Mouse (Mus musculus): ENCODE measurements around the gene Tmem82.
A peak's percentile ranks its signal among the peaks of the same experiment; 100 is the strongest.

Tmem82 gene

GRCm38 (mm10) chr4:141639474-141639873 is 21.0 kb upstream of the Tmem82 start:
- no peak for DNase-seq

GRCm38 (mm10) chr4:141636693-141637092 is 18.3 kb upstream of the Tmem82 start:
- DNase-seq: no peak

DNA sequence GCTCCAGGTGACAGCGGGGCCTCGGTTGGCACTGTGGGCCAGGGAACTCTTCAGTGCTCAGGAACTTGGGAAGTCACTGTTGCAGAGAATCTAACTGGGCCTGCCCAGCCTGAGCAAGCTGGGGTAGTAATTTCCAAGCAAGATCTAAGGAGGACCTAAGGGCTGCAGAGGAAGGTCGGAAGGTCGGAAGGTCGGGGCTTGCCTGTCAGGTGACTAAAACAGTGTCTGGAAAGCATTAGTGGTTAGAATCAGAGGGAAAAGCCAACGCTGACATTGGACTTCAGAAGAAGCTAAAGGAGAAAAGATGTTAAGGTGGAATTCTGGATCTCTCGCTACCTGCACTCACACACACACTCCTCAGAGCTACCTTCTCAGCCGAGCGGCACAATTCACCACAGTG is 17.6 kb upstream of the Tmem82 start:
- DNase-seq: no peak

DNA sequence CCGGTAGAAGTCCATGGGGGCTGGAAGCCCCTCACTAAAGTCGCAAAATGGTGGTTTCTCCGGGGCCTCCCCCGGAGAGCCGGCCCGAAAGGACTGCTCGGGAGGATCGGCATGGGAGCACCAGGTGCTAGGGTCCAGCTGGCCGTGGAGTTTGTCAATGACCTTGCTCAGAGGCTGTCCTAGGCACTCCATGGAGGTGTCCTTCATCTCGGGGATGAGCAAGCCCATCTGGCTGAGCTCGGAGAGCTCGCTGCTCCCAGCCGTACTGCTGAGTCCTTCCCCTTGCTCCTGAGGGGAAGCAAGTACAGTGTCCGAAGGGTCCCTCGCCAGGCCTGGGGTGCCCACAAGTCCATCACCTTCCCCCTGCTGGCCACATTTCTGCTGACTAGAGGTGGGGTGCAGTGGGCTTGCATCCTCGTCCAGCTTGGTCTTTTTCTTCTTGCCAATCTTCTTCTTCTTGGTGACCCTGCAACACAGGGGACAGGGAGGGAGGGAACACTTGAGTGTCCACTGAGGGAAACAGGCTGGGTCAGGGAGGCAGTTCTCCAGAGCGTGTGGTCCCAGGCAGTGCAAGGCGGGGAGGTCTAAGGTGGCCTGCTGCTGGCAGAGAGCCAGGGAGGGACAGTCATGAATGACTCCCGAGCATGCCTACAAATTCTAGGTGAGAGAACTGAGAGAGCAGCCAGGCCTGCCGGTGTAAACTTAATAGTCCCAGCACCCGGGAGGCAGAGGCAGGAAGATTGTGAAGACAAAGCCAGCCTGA is 13.9 kb upstream of the Tmem82 start:
- no peak for DNase-seq

DNA sequence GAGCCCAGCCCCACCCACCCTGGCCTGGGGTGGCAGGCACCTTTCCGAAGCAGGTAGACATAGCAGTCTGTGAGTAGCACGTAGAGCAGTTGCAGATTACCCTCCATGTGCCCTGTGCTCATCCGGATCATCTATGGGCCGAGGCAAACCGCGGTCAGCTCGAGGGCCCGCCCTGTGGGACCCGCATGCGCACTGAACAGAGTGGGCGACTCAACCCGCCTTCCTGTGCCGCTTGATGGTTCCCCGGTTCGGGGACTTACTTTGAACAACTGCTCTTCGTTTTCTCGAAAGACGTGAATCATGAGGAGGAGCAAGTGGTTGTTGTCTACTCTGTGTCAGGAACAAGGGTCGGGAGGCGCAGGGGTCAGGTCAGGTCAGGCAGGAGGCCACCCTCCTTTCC is 12.8 kb upstream of the Tmem82 start:
- no peak for DNase-seq

DNA sequence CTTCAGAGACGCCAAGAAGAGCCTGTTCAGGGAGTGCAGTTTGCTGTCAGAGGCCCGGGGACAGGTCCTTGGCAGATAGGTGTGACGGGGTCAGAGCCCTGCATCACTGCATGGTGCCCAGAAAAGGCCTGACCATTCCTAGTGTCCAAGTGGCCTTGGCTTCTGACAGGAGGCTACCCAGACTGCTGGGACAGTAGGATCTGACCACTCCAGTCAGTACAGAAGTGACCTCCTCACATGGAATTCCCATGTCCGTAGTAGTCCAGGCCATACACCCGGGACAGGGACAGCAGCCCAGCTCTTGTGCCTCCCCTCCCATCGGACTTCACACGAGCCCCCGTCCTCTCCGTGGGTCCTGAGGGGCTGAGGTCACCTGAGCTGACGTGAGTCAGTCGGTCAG is 11.6 kb upstream of the Tmem82 start:
- DNase-seq: no peak

GRCm38 (mm10) chr4:141628661-141629060 is 10.2 kb upstream of the Tmem82 start:
- no peak for DNase-seq

GRCm38 (mm10) chr4:141627502-141627901 is 9.1 kb upstream of the Tmem82 start:
- no peak for DNase-seq

DNA sequence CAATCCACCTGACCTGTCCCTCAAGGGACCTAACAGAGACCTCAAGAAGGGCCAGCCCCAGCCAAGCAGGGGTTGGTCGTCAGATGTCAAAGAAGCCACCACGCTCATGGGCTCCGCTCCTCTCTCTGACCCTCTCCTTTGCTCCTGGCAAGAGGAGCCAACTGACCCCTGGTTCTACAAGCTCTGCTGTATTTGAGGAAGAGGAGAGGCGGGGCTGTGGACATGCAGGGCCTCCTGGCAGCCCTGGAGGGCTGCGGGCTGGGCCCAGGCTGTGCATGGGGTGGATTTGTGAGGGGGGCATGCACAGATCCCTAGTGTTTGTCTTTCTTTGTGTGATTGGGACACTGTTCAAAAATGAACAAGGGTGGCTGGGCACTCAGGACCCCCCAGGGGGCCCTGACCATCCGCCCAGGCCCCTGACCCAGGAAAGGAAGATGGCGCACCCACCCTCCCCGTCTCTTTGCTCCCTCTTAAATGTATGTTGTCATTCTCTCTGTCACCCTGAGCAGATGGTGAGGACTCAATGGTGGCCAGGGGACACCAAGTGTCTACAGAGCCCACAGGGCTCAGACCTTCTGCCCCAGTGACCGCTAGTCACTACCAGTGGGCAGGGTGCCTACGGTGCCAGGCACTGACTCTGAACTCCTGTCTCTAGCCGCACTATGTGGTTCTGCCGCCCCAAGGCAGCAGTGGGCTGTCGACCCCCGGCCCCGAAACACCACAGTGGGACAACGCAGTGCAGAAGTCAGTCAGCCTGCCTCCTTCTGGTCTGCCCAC is 7.5 kb upstream of the Tmem82 start:
- no peak for DNase-seq

GRCm38 (mm10) chr4:141624983-141625773 is 6.7 kb upstream of the Tmem82 start:
- DNase-seq: peak; percentile 43

DNA sequence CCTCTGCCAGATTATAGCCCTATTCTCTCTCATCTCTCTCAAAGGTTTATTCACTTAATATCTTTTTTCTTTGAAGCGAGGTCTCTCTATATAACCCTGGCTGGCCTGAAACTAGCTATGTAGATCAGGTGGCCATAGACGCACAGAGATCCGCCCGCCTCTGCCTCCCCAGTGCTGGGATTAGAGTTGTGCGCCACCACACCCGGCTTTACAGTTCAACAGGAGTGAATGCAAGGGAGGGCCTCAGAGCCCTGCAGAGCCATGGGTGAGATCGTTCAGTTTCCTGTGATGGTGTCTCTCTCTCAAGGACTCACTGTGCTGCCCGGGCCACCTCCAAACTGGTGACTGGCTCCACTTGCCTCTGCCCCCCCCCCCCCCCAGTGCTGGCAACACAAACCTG is 5.7 kb upstream of the Tmem82 start:
- no peak for DNase-seq

DNA sequence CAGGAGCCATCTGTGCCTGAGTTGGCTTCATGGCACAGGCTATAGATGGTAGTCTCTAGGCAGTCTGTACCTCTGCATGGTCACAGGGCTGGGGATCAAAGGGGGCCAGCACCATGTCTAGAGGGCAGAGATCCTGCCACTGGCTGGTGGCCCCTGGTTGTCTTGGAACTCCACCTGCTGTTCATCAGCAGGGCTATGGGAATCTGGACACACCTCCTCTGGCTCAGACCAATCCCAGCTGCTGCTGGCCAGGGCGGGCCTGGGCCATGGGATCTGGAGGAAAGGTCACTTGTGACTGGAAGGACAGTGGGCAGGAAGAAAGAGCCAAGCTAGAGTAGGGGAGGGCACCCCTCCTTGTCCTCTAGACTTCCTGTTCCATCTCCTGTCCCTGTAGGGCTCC is 5.2 kb upstream of the Tmem82 start, which contains the start of gene Slc25a34:
Gene Slc25a34, minus strand, starts transcription at position 156 of the 400 bp plus-strand sequence.
- DNase-seq: no peak

- no peak for DNase-seq
Observed at GRCm38 (mm10) chr4:141623037-141623436, 4.6 kb upstream of the Tmem82 start.

GRCm38 (mm10) chr4:141622580-141622979 is 4.1 kb upstream of the Tmem82 start:
- no peak for DNase-seq

DNA sequence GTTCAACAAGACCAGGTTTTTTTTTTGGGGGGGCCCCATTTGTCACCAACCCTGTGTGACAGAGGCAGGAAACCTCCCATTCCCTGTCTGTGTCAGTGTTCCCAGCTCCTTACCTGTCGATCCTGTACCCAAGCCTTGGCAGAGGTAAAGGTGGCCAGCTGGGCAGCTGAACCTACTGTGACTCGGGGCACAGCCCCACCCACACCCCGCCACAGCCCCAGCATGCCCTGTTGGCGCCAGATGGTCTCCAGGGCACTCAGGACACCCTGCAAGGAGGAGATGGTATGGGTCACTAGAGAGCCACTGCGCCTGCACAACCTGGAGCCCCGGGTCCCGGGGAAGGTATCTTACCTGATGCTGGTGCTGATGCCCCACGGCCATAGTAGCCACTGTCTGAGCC is 3.7 kb upstream of the Tmem82 start:
- DNase-seq: no peak

DNA sequence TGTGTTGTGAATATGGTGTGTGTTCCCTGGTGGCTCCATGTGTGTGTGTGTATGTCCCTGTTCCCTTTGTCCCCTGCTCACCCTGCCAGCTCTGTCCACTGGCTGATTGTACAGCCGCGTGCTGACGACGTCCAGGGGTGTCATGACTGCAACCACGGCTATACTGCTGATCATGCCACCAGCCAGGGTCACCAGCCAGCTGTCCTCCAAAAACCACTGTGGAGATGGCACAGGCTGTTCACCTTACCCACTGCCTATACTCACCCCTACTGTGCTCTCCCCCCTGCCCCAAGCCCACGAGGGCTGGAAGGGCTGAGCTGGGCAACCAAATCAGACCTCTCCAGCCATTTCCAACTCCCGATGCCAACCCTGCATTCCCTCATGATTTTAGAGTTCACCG is 2.9 kb upstream of the Tmem82 start:
- DNase-seq: no peak

DNA sequence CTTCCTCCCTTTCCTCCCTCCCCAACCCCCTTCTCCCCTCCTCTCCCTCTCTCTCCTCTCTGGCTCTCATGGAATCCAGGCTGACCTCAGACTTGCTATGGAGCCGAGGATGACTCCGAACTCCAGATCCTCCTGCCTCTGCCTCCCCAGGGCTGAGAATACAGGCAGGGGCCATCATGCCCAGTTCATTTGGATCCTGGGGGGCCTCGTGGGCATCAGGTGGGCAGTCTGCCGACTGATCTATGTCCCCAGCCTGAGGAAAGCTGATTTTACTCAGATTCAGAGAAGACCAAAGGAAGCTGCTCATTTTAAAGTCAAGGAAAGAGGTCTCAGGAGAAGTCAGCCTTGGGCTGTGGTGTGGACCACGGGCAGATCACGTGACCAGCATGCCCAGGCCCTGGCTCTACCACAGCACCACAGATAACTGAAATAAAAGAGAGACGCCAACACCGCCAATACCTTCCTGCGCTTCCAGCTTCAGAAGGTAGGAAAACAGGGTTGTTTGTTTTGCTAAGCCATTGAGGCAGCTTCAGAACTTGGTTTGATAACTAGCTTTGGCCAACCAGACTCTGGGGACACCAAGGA is 958 bp upstream of the Tmem82 start:
- DNase-seq: no peak

- peak; percentile 31 for DNase-seq
Observed at GRCm38 (mm10) chr4:141617863-141618564, 419 bp downstream of the Tmem82 start.

- peak; percentile 83 for DNase-seq
Observed at GRCm38 (mm10) chr4:141617299-141617698, 1.1 kb downstream of the Tmem82 start.

DNA sequence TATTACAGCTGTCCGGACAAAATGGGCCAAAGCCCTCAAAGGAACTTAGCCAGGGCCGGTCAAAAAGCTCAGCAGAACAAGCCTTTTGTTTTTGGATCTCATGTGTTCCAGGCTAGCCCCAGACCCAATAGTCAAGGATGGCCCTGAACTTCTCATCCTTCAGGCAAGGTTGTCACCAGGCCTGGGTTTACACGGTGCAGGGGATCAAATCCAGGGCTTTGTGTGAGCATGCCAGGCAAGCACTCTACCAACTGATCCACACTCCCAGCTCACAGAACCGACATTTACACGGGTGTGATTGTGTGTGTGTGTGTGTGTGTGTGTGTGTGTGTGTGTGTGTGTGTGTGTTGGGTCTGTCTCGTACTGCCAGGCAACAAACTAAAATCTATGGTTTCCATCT is 1.6 kb downstream of the Tmem82 start:
- DNase-seq: no peak

DNA sequence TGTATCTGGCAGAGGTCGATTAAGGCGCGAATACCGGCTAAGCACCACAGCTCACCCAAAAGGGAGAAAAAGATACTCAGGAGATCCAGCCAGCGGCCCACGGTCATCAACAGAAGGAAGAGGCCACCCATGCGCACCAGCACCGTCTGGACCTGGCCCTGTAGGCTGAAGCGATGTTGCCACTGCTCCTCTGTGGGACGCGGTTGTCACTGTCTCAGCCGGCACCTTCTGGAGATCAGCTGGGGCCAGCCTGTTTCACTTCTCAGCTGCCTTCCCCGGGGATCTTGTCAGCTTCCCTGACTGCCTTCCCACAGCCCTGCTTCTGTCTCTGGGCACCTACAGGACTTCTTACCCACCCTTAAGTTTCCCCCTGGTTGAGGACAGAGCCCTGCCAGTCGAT is 3.5 kb downstream of the Tmem82 start:
- no peak for DNase-seq

DNA sequence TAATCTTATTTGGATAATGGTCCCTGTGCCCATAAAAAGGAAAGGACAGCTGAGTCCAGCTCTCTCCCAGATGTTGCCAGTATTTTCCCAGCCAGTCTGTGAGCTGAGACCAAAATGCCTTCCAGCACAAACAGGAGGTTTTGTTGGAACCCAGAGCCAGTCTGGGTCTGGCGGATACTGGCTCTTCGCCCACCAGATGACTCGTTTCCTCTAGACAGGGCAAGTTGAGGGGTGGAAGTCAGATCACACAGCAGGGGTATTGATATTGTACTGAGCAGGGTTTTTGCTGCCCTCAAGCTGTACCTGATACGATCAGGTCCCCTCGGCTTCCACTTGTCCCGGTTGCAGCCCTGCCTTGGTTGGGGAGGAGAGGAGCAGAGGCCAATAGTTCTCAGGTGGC is 8.9 kb downstream of the Tmem82 start:
- DNase-seq: no peak

DNA sequence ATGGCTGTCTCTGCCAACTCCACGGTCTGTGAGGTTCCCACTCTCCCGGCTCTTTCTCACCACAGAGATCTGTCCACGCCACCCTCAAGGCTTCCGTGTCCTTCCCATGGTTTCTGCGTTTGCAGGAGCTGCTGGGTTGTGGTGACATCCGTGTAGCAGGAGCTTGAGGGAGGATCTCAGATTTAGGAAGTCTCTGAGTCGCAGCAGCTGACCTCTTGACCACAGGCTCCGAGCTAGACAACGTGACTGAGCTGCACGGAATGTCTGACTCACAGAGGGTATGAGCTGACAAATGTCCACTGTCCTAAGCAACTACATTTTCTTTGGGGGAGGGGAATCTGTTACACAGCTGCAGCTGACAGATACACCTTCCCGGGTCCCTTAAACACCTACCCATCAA is 12.6 kb downstream of the Tmem82 start, which contains the start of gene Fblim1:
Gene Fblim1, minus strand, starts transcription at position 236 of the 400 bp plus-strand sequence.
- no peak for DNase-seq

Measured in thymus, postnatal 14 days (tissue).